Mouse (Mus musculus) urinary bladder, postnatal 14 days (tissue): ENCODE measurements around the gene Fam92b.

Experiments used
- DNase-seq: peaks from one replicate; pipeline ENCODE4 v3.0.0; 2021; ENCODE audit warnings: low spot score

The Fam92b gene

GRCm38 (mm10) chr8:120152636-120153035 lies 24.6 kb downstream of the Fam92b start:
- no peak for DNase-seq

GRCm38 (mm10) chr8:120151151-120151550 lies 26.1 kb downstream of the Fam92b start:
- DNase-seq: no peak

GRCm38 (mm10) chr8:120150028-120150427 lies 27.2 kb downstream of the Fam92b start:
- no peak for DNase-seq

GRCm38 (mm10) chr8:120146051-120146450 lies 31.2 kb downstream of the Fam92b start:
- DNase-seq: no peak

- DNase-seq: no peak
Measured at GRCm38 (mm10) chr8:120144652-120145301, 32.5 kb downstream of the Fam92b start.

- DNase-seq: no peak
Measured at GRCm38 (mm10) chr8:120143911-120144651, 33.2 kb downstream of the Fam92b start.

- no peak for DNase-seq
Measured at GRCm38 (mm10) chr8:120140769-120141168, 36.5 kb downstream of the Fam92b start.

- DNase-seq: no peak
Measured at GRCm38 (mm10) chr8:120138958-120139357, 38.3 kb downstream of the Fam92b start.

GRCm38 (mm10) chr8:120136618-120137017 lies 40.6 kb downstream of the Fam92b start:
- DNase-seq: no peak

GRCm38 (mm10) chr8:120135687-120136086 lies 41.6 kb downstream of the Fam92b start:
- no peak for DNase-seq

- no peak for DNase-seq
Measured at GRCm38 (mm10) chr8:120133169-120133568, 44.1 kb downstream of the Fam92b start.

GRCm38 (mm10) chr8:120131158-120131557 lies 46.1 kb downstream of the Fam92b start:
- no peak for DNase-seq

GRCm38 (mm10) chr8:120129547-120129946 lies 47.7 kb downstream of the Fam92b start:
- no peak for DNase-seq

- DNase-seq: peak; percentile 30
Measured at GRCm38 (mm10) chr8:120126357-120127161, 50.7 kb downstream of the Fam92b start.

GRCm38 (mm10) chr8:120124836-120125389 lies 52.4 kb downstream of the Fam92b start:
- no peak for DNase-seq

- no peak for DNase-seq
Measured at GRCm38 (mm10) chr8:120124261-120124660, 53.0 kb downstream of the Fam92b start.

- no peak for DNase-seq
Measured at GRCm38 (mm10) chr8:120120951-120121350, 56.3 kb downstream of the Fam92b start.

GRCm38 (mm10) chr8:120119931-120120330 lies 57.3 kb downstream of the Fam92b start:
- DNase-seq: no peak

GRCm38 (mm10) chr8:120119429-120119828 lies 57.8 kb downstream of the Fam92b start:
- no peak for DNase-seq

GRCm38 (mm10) chr8:120118847-120119246 lies 58.4 kb downstream of the Fam92b start:
- no peak for DNase-seq

GRCm38 (mm10) chr8:120118162-120118561 lies 59.1 kb downstream of the Fam92b start:
- DNase-seq: no peak

GRCm38 (mm10) chr8:120116600-120116999 lies 60.7 kb downstream of the Fam92b start:
- DNase-seq: no peak
